Mouse (Mus musculus): ENCODE measurements around the gene Strn. TPM values are rescaled to one million over a fixed set of nuclear protein-coding genes. Genes with fewer than 3 reads are reported as not detected.

Gene Strn
- 7.3 and 7.4 TPM in 2 replicates for polyA plus RNA-seq (2016; fragmentation: Nextera tagmentation; extraction: Ambion mirVana)

- Histone ChIP-seq H3K27me3 (no peaks in the 10 kb centered on the region), H3K4me3 (peak within 1 kb of the TSS; percentile 85), H3K9me3 (no peaks in the 10 kb centered on the region), H3K27ac (peak within 1 kb of the TSS; percentile 93), H3K4me1 (peaks cover 12% of the 10 kb centered on the region), H3K36me3 (no peaks in the 10 kb centered on the region), H3K9ac (peak within 1 kb of the TSS; percentile 93), H3K4me2 (replicated peaks) (peak within 1 kb of the TSS; percentile 76)
- WGBS = 32% methylated on average over 4 of the region's 4 CpGs
- no peak for ATAC-seq (ENCODE audit: insufficient number of reproducible peaks, insufficient read depth, low FRiP score, low TSS enrichment)
Measured at GRCm38 (mm10) chr17:78737096-78737495, at the start of gene Strn. Gene Strn (minus strand): TSS chr17:78737196.

- Histone ChIP-seq H3K4me3 (no peak overlapping the region), H3K27me3 (no peaks in the 10 kb centered on the region), H3K4me1 (no peaks in the 10 kb centered on the region), H3K4me2 (replicated peaks) (no peak overlapping the region), H3K9me3 (no peaks in the 10 kb centered on the region), H3K9ac (no peak overlapping the region), H3K36me3 (peaks cover 13% of the 10 kb centered on the region), H3K27ac (no peak overlapping the region)
- WGBS = 93% methylated on average over 1 of the region's 1 CpGs
- ATAC-seq (ENCODE audit: insufficient number of reproducible peaks, insufficient read depth, low FRiP score, low TSS enrichment) = no peak
Measured at GRCm38 (mm10) chr17:78778765-78779164, 41.8 kb upstream of the Strn start.

- H3K9ac ChIP-seq = no peak overlapping the region
- no peaks in the 10 kb centered on the region for H3K4me1 ChIP-seq
- H3K4me2 ChIP-seq (replicated peaks) = no peak overlapping the region
- H3K36me3 ChIP-seq = peaks cover 28% of the 10 kb centered on the region
- no peaks in the 10 kb centered on the region for H3K27me3 ChIP-seq
- no peak for ATAC-seq (ENCODE audit: insufficient number of reproducible peaks, insufficient read depth, low FRiP score, low TSS enrichment)
- H3K4me3 ChIP-seq = no peak overlapping the region
- 98% methylated on average over 2 of the region's 2 CpGs for WGBS
- H3K27ac ChIP-seq = no peak overlapping the region
- H3K9me3 ChIP-seq = no peaks in the 10 kb centered on the region
Measured at GRCm38 (mm10) chr17:78772317-78772716, 35.3 kb upstream of the Strn start.

- Histone ChIP-seq H3K4me2 (replicated peaks) (no peak overlapping the region), H3K36me3 (peaks cover 38% of the 10 kb centered on the region), H3K4me3 (no peak overlapping the region), H3K27me3 (no peaks in the 10 kb centered on the region), H3K9me3 (no peaks in the 10 kb centered on the region), H3K27ac (no peak overlapping the region), H3K9ac (no peak overlapping the region), H3K4me1 (no peaks in the 10 kb centered on the region)
- ATAC-seq (ENCODE audit: insufficient number of reproducible peaks, insufficient read depth, low FRiP score, low TSS enrichment) = no peak
- 59% methylated on average over 7 of the region's 7 CpGs for WGBS
Measured at GRCm38 (mm10) chr17:78770932-78771331, 33.9 kb upstream of the Strn start.

- Histone ChIP-seq H3K9me3 (no peaks in the 10 kb centered on the region), H3K4me1 (no peaks in the 10 kb centered on the region), H3K9ac (no peak overlapping the region), H3K27me3 (no peaks in the 10 kb centered on the region), H3K27ac (no peak overlapping the region), H3K4me3 (no peak overlapping the region), H3K36me3 (peaks cover 46% of the 10 kb centered on the region), H3K4me2 (replicated peaks) (no peak overlapping the region)
- ATAC-seq (ENCODE audit: insufficient number of reproducible peaks, insufficient read depth, low FRiP score, low TSS enrichment) = no peak
- WGBS = 78% methylated on average over 3 of the region's 3 CpGs
Measured at GRCm38 (mm10) chr17:78769341-78769740, 32.3 kb upstream of the Strn start.

GRCm38 (mm10) chr17:78768937-78769336 is 31.9 kb upstream of the Strn start:
- H3K9ac ChIP-seq = no peak overlapping the region
- no peak for ATAC-seq (ENCODE audit: insufficient number of reproducible peaks, insufficient read depth, low FRiP score, low TSS enrichment)
- H3K4me3 ChIP-seq = no peak overlapping the region
- H3K36me3 ChIP-seq = peaks cover 50% of the 10 kb centered on the region
- WGBS = 70% methylated on average over 2 of the region's 2 CpGs
- H3K4me1 ChIP-seq = no peaks in the 10 kb centered on the region
- no peaks in the 10 kb centered on the region for H3K9me3 ChIP-seq
- no peak overlapping the region for H3K4me2 ChIP-seq (replicated peaks)
- no peak overlapping the region for H3K27ac ChIP-seq
- H3K27me3 ChIP-seq = no peaks in the 10 kb centered on the region

GRCm38 (mm10) chr17:78767546-78767945 is 30.6 kb upstream of the Strn start:
- no peaks in the 10 kb centered on the region for H3K27me3 ChIP-seq
- H3K4me2 ChIP-seq (replicated peaks) = no peak overlapping the region
- H3K4me1 ChIP-seq = no peaks in the 10 kb centered on the region
- no peak overlapping the region for H3K4me3 ChIP-seq
- WGBS = 75% methylated on average over 8 of the region's 8 CpGs
- H3K9ac ChIP-seq = no peak overlapping the region
- H3K9me3 ChIP-seq = no peaks in the 10 kb centered on the region
- ATAC-seq (ENCODE audit: insufficient number of reproducible peaks, insufficient read depth, low FRiP score, low TSS enrichment) = no peak
- peaks cover 46% of the 10 kb centered on the region for H3K36me3 ChIP-seq
- no peak overlapping the region for H3K27ac ChIP-seq

- H3K9me3 ChIP-seq = no peaks in the 10 kb centered on the region
- no peak overlapping the region for H3K4me3 ChIP-seq
- H3K27ac ChIP-seq = no peak overlapping the region
- no peaks in the 10 kb centered on the region for H3K27me3 ChIP-seq
- H3K36me3 ChIP-seq = peaks cover 44% of the 10 kb centered on the region
- H3K4me1 ChIP-seq = no peaks in the 10 kb centered on the region
- no peak overlapping the region for H3K4me2 ChIP-seq (replicated peaks)
- 81% methylated on average over 7 of the region's 7 CpGs for WGBS
- H3K9ac ChIP-seq = no peak overlapping the region
- ATAC-seq (ENCODE audit: insufficient number of reproducible peaks, insufficient read depth, low FRiP score, low TSS enrichment) = no peak
Measured at GRCm38 (mm10) chr17:78766084-78766483, 29.1 kb upstream of the Strn start.

- no peaks in the 10 kb centered on the region for H3K4me1 ChIP-seq
- H3K36me3 ChIP-seq = peaks cover 46% of the 10 kb centered on the region
- WGBS = 85% methylated on average over 5 of the region's 5 CpGs
- no peak overlapping the region for H3K4me3 ChIP-seq
- H3K4me2 ChIP-seq (replicated peaks) = no peak overlapping the region
- H3K27ac ChIP-seq = no peak overlapping the region
- no peaks in the 10 kb centered on the region for H3K9me3 ChIP-seq
- no peak for ATAC-seq (ENCODE audit: insufficient number of reproducible peaks, insufficient read depth, low FRiP score, low TSS enrichment)
- no peak overlapping the region for H3K9ac ChIP-seq
- no peaks in the 10 kb centered on the region for H3K27me3 ChIP-seq
Measured at GRCm38 (mm10) chr17:78763272-78763671, 26.3 kb upstream of the Strn start.

- peak; percentile 47; the same call in 1 of the 2 replicates for ATAC-seq (ENCODE audit: insufficient number of reproducible peaks, insufficient read depth, low FRiP score, low TSS enrichment)
- peaks cover 29% of the 10 kb centered on the region for H3K36me3 ChIP-seq
- no peak overlapping the region for H3K4me3 ChIP-seq
- no peaks in the 10 kb centered on the region for H3K27me3 ChIP-seq
- H3K9ac ChIP-seq = no peak overlapping the region
- H3K4me1 ChIP-seq = no peaks in the 10 kb centered on the region
- 53% methylated on average over 17 of the region's 17 CpGs for WGBS
- no peaks in the 10 kb centered on the region for H3K9me3 ChIP-seq
- no peak overlapping the region for H3K27ac ChIP-seq
- H3K4me2 ChIP-seq (replicated peaks) = no peak overlapping the region
Measured at GRCm38 (mm10) chr17:78752938-78753655, 16.1 kb upstream of the Strn start.

GRCm38 (mm10) chr17:78752064-78752463 is 15.1 kb upstream of the Strn start:
- Histone ChIP-seq H3K9ac (no peak overlapping the region), H3K4me1 (no peaks in the 10 kb centered on the region), H3K27me3 (no peaks in the 10 kb centered on the region), H3K36me3 (peaks cover 21% of the 10 kb centered on the region), H3K9me3 (no peaks in the 10 kb centered on the region), H3K4me3 (no peak overlapping the region), H3K27ac (no peak overlapping the region), H3K4me2 (replicated peaks) (no peak overlapping the region)
- no peak for ATAC-seq (ENCODE audit: insufficient number of reproducible peaks, insufficient read depth, low FRiP score, low TSS enrichment)
- 43% methylated on average over 10 of the region's 10 CpGs for WGBS

- H3K4me1 ChIP-seq = no peaks in the 10 kb centered on the region
- no peak overlapping the region for H3K4me2 ChIP-seq (replicated peaks)
- WGBS = 87% methylated on average over 9 of the region's 9 CpGs
- H3K9ac ChIP-seq = no peak overlapping the region
- no peak overlapping the region for H3K4me3 ChIP-seq
- no peaks in the 10 kb centered on the region for H3K9me3 ChIP-seq
- 0 out of 2 replicates have a peak, but pooled peaks cover 9% of the 10 kb centered on the region for H3K36me3 ChIP-seq
- no peak overlapping the region for H3K27ac ChIP-seq
- ATAC-seq (ENCODE audit: insufficient number of reproducible peaks, insufficient read depth, low FRiP score, low TSS enrichment) = no peak
- H3K27me3 ChIP-seq = no peaks in the 10 kb centered on the region
Measured at GRCm38 (mm10) chr17:78748440-78748839, 11.4 kb upstream of the Strn start.

Data from embryonic facial prominence, embryonic 12.5 days (tissue).